Mouse (Mus musculus) splenic B cell, adult 2 months (primary cell): ENCODE results near the gene Lyve1.

Experiments
- DNase-seq: peaks from one replicate; pipeline ENCODE4 v3.0.0-alpha.2; 2011; ENCODE audit warnings: low read depth, low spot score
- H3K27me3 ChIP-seq: 2 replicates; pipeline ENCODE4 v1.6.1; 2012; ENCODE audit warnings: mild to moderate bottlenecking, low read length, moderate library complexity, mixed read lengths; ENCODE audit not compliant: control insufficient read depth, poor library complexity, insufficient read depth, severe bottlenecking
- H3K36me3 ChIP-seq: 2 replicates; pipeline ENCODE4 v1.6.1; 2012; ENCODE audit warnings: mild to moderate bottlenecking, low read length, moderate library complexity, mixed read lengths; ENCODE audit not compliant: control insufficient read depth, poor library complexity, insufficient read depth, severe bottlenecking

The Lyve1 gene

GRCm38 (mm10) chr7:110808962-110809361, 54.1 kb downstream of the Lyve1 start:
- Histone ChIP-seq H3K36me3 (peaks cover 2% of the 10 kb centered on the region; the same call in 1 of the 2 replicates), H3K27me3 (no peaks in the 10 kb centered on the region)
- DNase-seq, result no peak

- DNase-seq, result no peak
Observed at GRCm38 (mm10) chr7:110807460-110808030, 55.5 kb downstream of the Lyve1 start.

GRCm38 (mm10) chr7:110804266-110804665, 58.8 kb downstream of the Lyve1 start:
- Histone ChIP-seq H3K27me3 (no peaks in the 10 kb centered on the region), H3K36me3 (0 out of 2 replicates have a peak, but pooled peaks cover 4% of the 10 kb centered on the region)
- no peak for DNase-seq

More at GRCm38 (mm10) chr7:110807460-110808030, 55.5 kb downstream of the Lyve1 start:
- H3K36me3 ChIP-seq, result peaks cover 2% of the 10 kb centered on the region; the same call in 1 of the 2 replicates
- H3K27me3 ChIP-seq, result no peaks in the 10 kb centered on the region

GRCm38 (mm10) chr7:110803131-110803530, 59.9 kb downstream of the Lyve1 start:
- H3K36me3 ChIP-seq, result peaks cover 4% of the 10 kb centered on the region; the same call in 1 of the 2 replicates
- H3K27me3 ChIP-seq, result no peaks in the 10 kb centered on the region
- no peak for DNase-seq

GRCm38 (mm10) chr7:110801028-110801427, 62.0 kb downstream of the Lyve1 start:
- H3K36me3 ChIP-seq, result peaks cover 4% of the 10 kb centered on the region; the same call in 1 of the 2 replicates
- peak; percentile 91 for DNase-seq
- no peaks in the 10 kb centered on the region for H3K27me3 ChIP-seq
